Mouse (Mus musculus): ENCODE results near the gene Dnajc5.

GRCm38 (mm10) chr2:181509191-181509590, 11.1 kb upstream of the Dnajc5 start:
- TF ChIP-seq POLR2A (IDR thresholded peaks at IDR 0.05; ENCODE audit: borderline replicate concordance, extremely low read depth, insufficient read depth, insufficient read length, poor library complexity, severe bottlenecking): no peak
- TF ChIP-seq CTCF (IDR thresholded peaks at IDR 0.05; ENCODE audit: borderline replicate concordance, extremely low read depth, insufficient read depth, insufficient read length): no peak

All from brain, embryonic 14.5 days (tissue).